Mouse (Mus musculus) cerebellum, adult 2 months (tissue): ENCODE measurements around the gene Tmem120b. TPM values are rescaled to one million over a fixed set of nuclear protein-coding genes. Genes with fewer than 3 reads are reported as not detected.

Experiments
- DNase-seq, 2 experiments: peaks; one replicate each; pipeline ENCODE4 v3.0.0; 2021
- H3K27ac ChIP-seq: fragments of 200-500 bp; 2 replicates; pipeline ENCODE4 v1.5.1; 2012; ENCODE audit warnings: low read length, control low read depth, inconsistent platforms; ENCODE audit not compliant: insufficient read depth
- H3K27me3 ChIP-seq: fragments of 200-500 bp; 2 replicates; pipeline ENCODE4 v1.6.1; 2012; ENCODE audit warnings: inconsistent platforms, mild to moderate bottlenecking, low read length, moderate library complexity; ENCODE audit not compliant: control insufficient read depth, insufficient read depth
- H3K4me1 ChIP-seq: fragments of 200-500 bp; 2 replicates; pipeline ENCODE4 v1.6.1; 2011; ENCODE audit warnings: low read length; ENCODE audit not compliant: control insufficient read depth, insufficient read depth
- H3K4me3 ChIP-seq: fragments of 200-500 bp; replicated peaks from 2 replicates; pipeline ENCODE3; 2011; ENCODE audit warnings: mild to moderate bottlenecking, low read depth, low read length, control low read depth; ENCODE audit not compliant: insufficient read depth
- CTCF ChIP-seq: fragments of 200-500 bp; IDR thresholded peaks from 2 replicates; pipeline ENCODE4 v1.5.1; 2011; ENCODE audit warnings: low read depth, mild to moderate bottlenecking, control low read depth, low read length, moderate library complexity, borderline replicate concordance; ENCODE audit not compliant: insufficient read depth
- POLR2A ChIP-seq: fragments of 200-500 bp; IDR thresholded peaks from 2 replicates; pipeline ENCODE4 v1.6.1; 2011; ENCODE audit warnings: low read length, control low read depth, borderline replicate concordance; ENCODE audit not compliant: insufficient read depth
- whole genome bisulfite sequencing: fragments of 180-500 bp; shearing (Covaris S2); methylation state at CpG from one replicate; pipeline ENCODE4 v1.1.7; 2018; 5-methylcytosine and 5-hydroxymethylcytosine counted together
- polyA plus RNA-seq: library from polyadenylated mRNA; depleted of rRNA; stranded (reverse); fragments of >200 nt; gene quantifications from 2 replicates; pipeline ENCODE4 v1.2.3, GENCODE M21; 2012; rRNA removed

Tmem120b gene
- polyA plus RNA-seq, 1 experiment = 21.8 TPM

DNA sequence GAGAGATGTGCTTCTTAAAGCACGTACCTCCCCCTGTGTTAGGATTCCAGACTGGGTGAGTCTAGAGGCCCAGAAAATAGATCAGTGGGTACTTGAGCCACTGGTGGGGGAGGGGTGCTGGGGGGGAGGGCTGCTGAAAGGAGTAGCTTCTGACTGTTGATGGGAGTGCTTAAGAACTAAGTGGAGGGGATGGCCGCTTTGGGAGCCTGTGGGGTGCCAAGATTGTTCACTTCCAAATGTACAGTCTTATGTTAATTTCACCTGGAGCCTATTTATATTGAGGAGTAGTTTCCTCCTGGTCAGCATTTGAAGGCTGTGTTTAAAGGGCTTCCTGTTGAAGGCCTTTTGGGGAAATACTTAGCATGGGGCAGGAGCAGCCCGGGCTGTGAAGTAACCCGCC is 89.8 kb downstream of the Tmem120b start:
- H3K4me3 ChIP-seq = no peak overlapping the region
- H3K27ac ChIP-seq = no peak overlapping the region
- TF ChIP-seq POLR2A (no peak), CTCF (no peak)
- 82% methylated on average over 4 of the region's 4 CpGs for whole genome bisulfite sequencing
- no peak for DNase-seq
- no peaks in the 10 kb centered on the region for H3K27me3 ChIP-seq
- no peaks in the 10 kb centered on the region for H3K4me1 ChIP-seq

DNA sequence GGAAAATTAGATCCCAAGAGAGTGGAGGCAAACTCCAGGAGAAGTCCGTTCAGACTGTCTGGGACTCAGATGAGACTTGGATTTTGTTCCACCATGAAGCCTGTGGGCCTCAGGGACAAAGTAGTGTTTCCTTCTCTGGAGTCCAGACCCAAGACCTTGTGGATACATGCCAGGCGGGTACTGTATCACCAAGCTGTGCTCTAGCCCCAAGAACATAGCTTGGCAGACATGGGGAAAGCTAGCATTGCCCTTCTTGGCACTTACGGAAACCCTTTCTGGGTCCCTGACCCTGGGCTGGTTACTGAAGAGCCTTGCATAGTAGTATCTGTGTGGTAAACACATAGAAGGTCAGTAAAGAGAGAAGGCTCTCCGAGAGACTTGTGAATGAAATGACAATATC is 91.2 kb downstream of the Tmem120b start:
- H3K27ac ChIP-seq = no peak overlapping the region
- 89% methylated on average over 4 of the region's 4 CpGs for WGBS
- no peak overlapping the region for H3K4me3 ChIP-seq
- no peak for DNase-seq
- TF ChIP-seq CTCF (no peak), POLR2A (no peak)
- no peaks in the 10 kb centered on the region for H3K4me1 ChIP-seq
- no peaks in the 10 kb centered on the region for H3K27me3 ChIP-seq

- no peak for DNase-seq
- Histone ChIP-seq H3K27me3 (no peaks in the 10 kb centered on the region), H3K4me3 (no peak overlapping the region), H3K4me1 (no peaks in the 10 kb centered on the region), H3K27ac (no peak overlapping the region)
- WGBS = 79% methylated on average over 15 of the region's 15 CpGs
- no peak for TF ChIP-seq POLR2A
- TF ChIP-seq CTCF = no peak
Measured at GRCm38 (mm10) chr5:123159866-123160265, 91.7 kb downstream of the Tmem120b start.

- TF ChIP-seq POLR2A (no peak), CTCF (no peak)
- Histone ChIP-seq H3K27me3 (no peaks in the 10 kb centered on the region), H3K4me3 (no peak overlapping the region), H3K4me1 (no peaks in the 10 kb centered on the region), H3K27ac (no peak overlapping the region)
- DNase-seq = no peak
- 84% methylated on average over 15 of the region's 15 CpGs for WGBS
Measured at GRCm38 (mm10) chr5:123160341-123160740, 92.1 kb downstream of the Tmem120b start.

GRCm38 (mm10) chr5:123162942-123163341 is 94.7 kb downstream of the Tmem120b start:
- 66% methylated on average over 9 of the region's 9 CpGs for WGBS

GRCm38 (mm10) chr5:123166437-123166836 is 98.2 kb downstream of the Tmem120b start:
- H3K27ac ChIP-seq = no peak overlapping the region
- no peak overlapping the region for H3K4me3 ChIP-seq
- TF ChIP-seq POLR2A (no peak), CTCF (no peak)
- 83% methylated on average over 10 of the region's 10 CpGs for WGBS
- H3K4me1 ChIP-seq = no peaks in the 10 kb centered on the region
- no peak for DNase-seq
- no peaks in the 10 kb centered on the region for H3K27me3 ChIP-seq

More at GRCm38 (mm10) chr5:123162942-123163341, 94.7 kb downstream of the Tmem120b start:
- Histone ChIP-seq H3K27me3 (no peaks in the 10 kb centered on the region), H3K4me1 (no peaks in the 10 kb centered on the region), H3K27ac (no peak overlapping the region), H3K4me3 (no peak overlapping the region)
- no peak for TF ChIP-seq CTCF
- no peak for DNase-seq

Other genes starting within 250 kb of the Tmem120b start
- gene Anapc5, start 247.1 kb upstream of the Tmem120b start, polyA plus RNA-seq = 325 and 326 TPM in 2 replicates
- 44.8 and 45.6 TPM in 2 replicates for gene Rnf34, start 218.4 kb upstream of the Tmem120b start, polyA plus RNA-seq
- gene Kdm2b, start 78.6 kb upstream of the Tmem120b start, polyA plus RNA-seq = 27.5 and 29.4 TPM in 2 replicates
- 20.7 and 21.4 TPM in 2 replicates for gene Orai1, start 53.3 kb upstream of the Tmem120b start, polyA plus RNA-seq
- gene Morn3, start 21.4 kb upstream of the Tmem120b start, polyA plus RNA-seq = 0.23 and 0.73 TPM in 2 replicates
- 27.0 and 32.3 TPM in 2 replicates for gene Rhof, start 64.3 kb downstream of the Tmem120b start, polyA plus RNA-seq
- gene Setd1b, start 73.8 kb downstream of the Tmem120b start, polyA plus RNA-seq = 14.9 and 17.0 TPM in 2 replicates
- gene Psmd9, start 101.0 kb downstream of the Tmem120b start, polyA plus RNA-seq = 28.4 and 29.9 TPM in 2 replicates
- gene Hpd, start 114.3 kb downstream of the Tmem120b start, polyA plus RNA-seq = not detected in 2 replicates
- gene Wdr66, start 183.7 kb downstream of the Tmem120b start, polyA plus RNA-seq = 1.3 and 1.6 TPM in 2 replicates